Mouse (Mus musculus) thymus, adult 2 months (tissue): ENCODE results near the gene Psap. TPM values are rescaled to one million over a fixed set of nuclear protein-coding genes. Genes with fewer than 3 reads are reported as not detected.
A peak's percentile ranks its signal among the peaks of the same experiment; 100 is the strongest.
"Not testable (repeated sequence)": the region's sequence is repeated elsewhere in the genome, so short reads cannot be mapped to it uniquely, and the experiment has no call there.

Experiments
- DNase-seq: peaks from one replicate; pipeline ENCODE4 v3.0.0; 2021
- H3K27ac ChIP-seq: fragments of 200-500 bp; 2 replicates; pipeline ENCODE4 v1.5.1; 2012; ENCODE audit warnings: low read length, control low read depth; ENCODE audit not compliant: control insufficient read depth, insufficient read depth
- H3K27me3 ChIP-seq: fragments of 200-500 bp; 2 replicates; pipeline ENCODE4 v1.6.1; 2012; ENCODE audit warnings: mild to moderate bottlenecking, low read length, moderate library complexity, mixed read lengths; ENCODE audit not compliant: control insufficient read depth, insufficient read depth
- H3K36me3 ChIP-seq: fragments of 200-500 bp; 2 replicates; pipeline ENCODE4 v1.6.1; 2012; ENCODE audit warnings: mild to moderate bottlenecking, low read length, moderate library complexity; ENCODE audit not compliant: control insufficient read depth, insufficient read depth
- H3K4me1 ChIP-seq: fragments of 200-500 bp; replicated peaks from 2 replicates; pipeline ENCODE4 v1.6.1; 2012; ENCODE audit warnings: low read length; ENCODE audit not compliant: control insufficient read depth, insufficient read depth
- H3K4me3 ChIP-seq: fragments of 200-500 bp; 2 replicates; pipeline ENCODE4 v1.5.1; 2012; ENCODE audit warnings: mild to moderate bottlenecking, low read length, control low read depth, moderate library complexity; ENCODE audit not compliant: control insufficient read depth, insufficient read depth
- CTCF ChIP-seq: fragments of 200-500 bp; IDR thresholded peaks from 2 replicates; pipeline ENCODE4 v1.5.1; 2012; ENCODE audit warnings: mild to moderate bottlenecking, control low read depth, low read length, moderate library complexity, borderline replicate concordance; ENCODE audit not compliant: control insufficient read depth, poor library complexity, insufficient read depth; ENCODE audit errors: extremely low read depth
- POLR2A ChIP-seq: fragments of 200-500 bp; IDR thresholded peaks from 2 replicates; pipeline ENCODE4 v1.6.1; 2012; ENCODE audit warnings: mild to moderate bottlenecking, low read length, control low read depth, moderate library complexity; ENCODE audit not compliant: control insufficient read depth, poor library complexity, insufficient read depth; ENCODE audit errors: extremely low read depth
- WGBS: fragments of 180-500 bp; shearing (Covaris S2); methylation state at CpG from one replicate; pipeline ENCODE4 v1.1.7; 2018; 5-methylcytosine and 5-hydroxymethylcytosine counted together
- polyA plus RNA-seq: library from polyadenylated mRNA; depleted of rRNA; stranded (reverse); fragments of >200 nt; gene quantifications from 2 replicates; pipeline ENCODE4 v1.2.3, GENCODE M21; 2012; rRNA removed

Gene Psap
- polyA plus RNA-seq, result 1,527 and 1,921 TPM in 2 replicates

DNA sequence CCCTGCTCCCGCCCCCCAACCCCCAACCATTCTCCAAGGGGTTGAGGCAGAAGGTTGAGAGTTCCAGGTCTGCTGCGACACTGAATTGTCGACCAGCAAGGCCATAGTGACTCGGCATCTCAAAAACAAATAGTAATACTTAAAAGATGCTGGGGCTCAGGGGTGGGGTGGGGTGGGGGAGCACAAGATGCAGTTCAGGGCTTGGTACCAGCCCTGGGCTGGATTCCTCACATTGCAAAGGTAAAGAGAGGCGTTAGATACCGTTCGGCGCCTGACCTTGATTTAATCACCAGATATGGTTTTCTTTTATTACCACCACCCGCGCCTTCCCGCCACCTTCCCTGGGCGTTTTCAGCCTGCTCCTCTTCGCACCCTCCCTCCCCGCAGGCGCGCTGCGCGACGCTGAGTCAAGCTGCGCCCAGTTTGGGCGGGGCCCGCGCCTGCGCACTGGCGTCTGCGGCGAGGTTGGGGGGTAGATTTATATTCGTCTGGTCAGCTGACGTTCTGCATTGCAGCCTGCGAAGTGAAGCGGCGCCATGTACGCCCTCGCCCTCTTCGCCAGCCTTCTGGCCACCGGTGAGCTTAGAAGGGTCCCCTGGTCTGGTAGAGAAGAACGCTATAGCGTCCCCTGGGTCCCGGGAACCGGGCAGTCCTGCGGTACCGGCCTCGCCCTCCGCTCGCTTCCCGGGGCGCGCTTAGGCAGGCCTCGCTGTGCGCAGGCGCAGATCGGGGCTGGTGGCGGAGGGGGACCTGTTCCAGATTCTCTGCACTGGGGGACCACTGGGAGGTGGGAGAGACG lies at the start of gene Psap:
Psap (plus strand) TSS at position 421 of the 799 bp plus-strand sequence.
- peak within 1 kb of the TSS; percentile 59 for H3K27ac ChIP-seq
- no peaks in the 10 kb centered on the region for H3K36me3 ChIP-seq
- H3K4me1 ChIP-seq, result peaks cover 32% of the 10 kb centered on the region
- H3K4me3 ChIP-seq, result peak within 1 kb of the TSS; percentile 83
- peak; percentile 95 for DNase-seq
- 2% methylated on average over 54 of the region's 54 CpGs for WGBS
- 0 out of 2 replicates have a peak, but pooled peaks have one; percentile 71 for TF ChIP-seq CTCF
- peak; percentile 97 for TF ChIP-seq POLR2A
- H3K27me3 ChIP-seq, result no peaks in the 10 kb centered on the region

GRCm38 (mm10) chr10:60227666-60228065 lies 49.8 kb upstream of the Psap start:
- no peaks in the 10 kb centered on the region for H3K27me3 ChIP-seq
- no peak for DNase-seq
- TF ChIP-seq POLR2A (no peak), CTCF (no peak)
- no peaks in the 10 kb centered on the region for H3K36me3 ChIP-seq
- no peak overlapping the region for H3K4me3 ChIP-seq
- no peaks in the 10 kb centered on the region for H3K4me1 ChIP-seq
- 85% methylated on average over 4 of the region's 4 CpGs for WGBS
- no peak overlapping the region for H3K27ac ChIP-seq

GRCm38 (mm10) chr10:60229113-60229512 lies 48.3 kb upstream of the Psap start:
- TF ChIP-seq CTCF (no peak), POLR2A (no peak)
- H3K36me3 ChIP-seq, result no peaks in the 10 kb centered on the region
- H3K4me1 ChIP-seq, result no peaks in the 10 kb centered on the region
- no peak overlapping the region for H3K27ac ChIP-seq
- H3K4me3 ChIP-seq, result no peak overlapping the region
- DNase-seq, result no peak
- H3K27me3 ChIP-seq, result no peaks in the 10 kb centered on the region
- 94% methylated on average over 6 of the region's 6 CpGs for WGBS

- H3K27ac ChIP-seq, result no peak overlapping the region
- WGBS, result 80% methylated on average over 6 of the region's 6 CpGs
- H3K4me3 ChIP-seq, result no peak overlapping the region
- no peak for TF ChIP-seq CTCF
- no peak for TF ChIP-seq POLR2A
- no peak for DNase-seq
- no peaks in the 10 kb centered on the region for H3K36me3 ChIP-seq
- no peaks in the 10 kb centered on the region for H3K4me1 ChIP-seq
- H3K27me3 ChIP-seq, result no peaks in the 10 kb centered on the region
Measured at GRCm38 (mm10) chr10:60230321-60231088, 46.9 kb upstream of the Psap start.

DNA sequence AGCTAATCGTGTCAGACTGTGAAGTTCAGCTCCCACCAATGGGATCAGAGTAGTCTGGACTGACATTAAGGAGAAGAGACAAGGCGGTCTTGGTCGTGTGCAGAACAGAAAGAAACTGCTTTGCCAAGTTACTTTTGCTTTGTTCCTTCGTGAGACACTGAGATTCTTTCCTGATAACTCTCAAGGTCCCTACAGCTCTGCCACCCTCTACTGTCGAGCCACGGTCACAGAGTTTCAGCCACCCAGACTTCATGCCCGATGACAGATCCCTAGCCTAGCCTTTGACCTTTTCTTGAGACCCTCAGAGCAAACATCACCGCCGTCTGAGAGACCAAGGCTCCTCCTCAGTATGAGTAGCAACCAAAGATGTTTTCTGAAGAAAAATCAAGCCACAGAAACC lies 43.4 kb upstream of the Psap start:
- TF ChIP-seq CTCF, result no peak
- TF ChIP-seq POLR2A, result no peak
- 72% methylated on average over 9 of the region's 9 CpGs for WGBS
- Histone ChIP-seq H3K4me1 (no peaks in the 10 kb centered on the region), H3K27me3 (no peaks in the 10 kb centered on the region), H3K4me3 (no peak overlapping the region), H3K36me3 (no peaks in the 10 kb centered on the region), H3K27ac (no peak overlapping the region)
- DNase-seq, result no peak

DNA sequence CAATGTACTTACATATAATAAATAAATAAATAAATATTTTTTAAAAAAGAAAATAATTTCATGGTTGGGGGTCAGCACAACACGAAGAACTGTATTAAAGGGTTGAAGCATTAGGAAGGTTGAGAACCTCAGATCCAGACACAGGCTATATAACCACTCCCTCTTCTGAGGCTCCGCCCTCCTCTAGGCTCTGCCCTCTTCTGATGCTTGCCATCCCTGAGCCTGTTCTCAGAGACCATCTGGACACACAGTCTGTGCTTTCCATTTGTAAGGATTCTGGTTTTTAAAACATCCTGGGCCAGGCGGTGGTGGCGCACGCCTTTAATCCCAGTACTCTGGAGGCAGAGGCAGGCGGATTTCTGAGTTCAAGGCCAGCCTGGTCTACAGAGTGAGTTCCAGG lies 41.6 kb upstream of the Psap start:
- not testable (repeated sequence) for H3K27me3 ChIP-seq, H3K4me3 ChIP-seq, H3K27ac ChIP-seq, DNase-seq, H3K36me3 ChIP-seq, H3K4me1 ChIP-seq
- 98% methylated on average over 6 of the region's 6 CpGs for WGBS

- WGBS, result 79% methylated on average over 10 of the region's 10 CpGs
- DNase-seq, result peak; percentile 65
- TF ChIP-seq CTCF, result no peak
- no peak for TF ChIP-seq POLR2A
- H3K27me3 ChIP-seq, result no peaks in the 10 kb centered on the region
- no peaks in the 10 kb centered on the region for H3K36me3 ChIP-seq
- no peak overlapping the region for H3K4me3 ChIP-seq
- no peaks in the 10 kb centered on the region for H3K4me1 ChIP-seq
- H3K27ac ChIP-seq, result no peak overlapping the region
Measured at GRCm38 (mm10) chr10:60237475-60238154, 39.8 kb upstream of the Psap start.
